Comparison of ENCODE assay signal across 10 mouse cellular contexts in the genomic region with DNA sequence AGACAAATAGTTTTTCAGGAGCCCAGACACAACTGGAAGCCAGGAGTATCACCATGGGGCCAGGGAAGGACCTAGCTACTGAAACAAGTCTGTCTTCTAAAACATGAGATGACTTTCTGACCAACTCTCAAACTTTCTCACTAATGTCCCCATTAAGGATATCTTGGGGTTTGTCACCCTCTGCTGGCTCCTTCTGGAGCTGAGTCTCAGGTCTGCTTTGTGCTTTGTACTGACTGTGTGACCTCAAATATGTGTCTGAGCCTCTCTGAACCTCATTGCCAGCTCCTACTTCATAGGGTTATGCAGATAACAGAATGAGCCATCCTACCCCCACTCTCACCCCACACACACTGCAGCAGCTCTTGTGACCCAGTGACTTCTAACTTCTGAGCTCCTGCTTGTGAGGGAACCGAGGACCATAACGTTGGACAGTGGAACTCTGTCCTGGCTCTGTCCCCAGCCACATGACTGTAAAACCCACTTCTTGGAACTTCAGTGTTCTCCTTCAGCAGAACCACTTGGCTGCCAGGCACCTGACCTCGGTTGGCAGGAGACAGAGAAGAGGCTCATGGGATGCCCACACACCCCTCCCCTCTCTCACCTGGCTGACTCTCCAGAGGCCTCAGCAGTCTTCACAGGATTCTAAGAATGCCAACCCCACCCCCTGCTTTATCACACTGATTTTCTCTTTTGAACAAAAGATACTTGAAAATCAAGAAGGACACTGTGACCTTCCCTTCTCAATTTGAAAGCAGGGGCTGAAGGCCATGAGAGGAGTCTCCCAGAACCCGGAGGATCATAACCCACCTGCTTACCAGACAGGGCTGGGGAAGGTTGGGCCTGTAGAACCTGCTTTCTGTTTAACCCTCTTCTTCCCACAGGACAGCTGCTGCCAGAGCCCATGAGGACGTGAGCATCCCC. TPM values are rescaled to one million over a fixed set of nuclear protein-coding genes. Genes with fewer than 3 reads are reported as not detected.
DNase-seq lines count a peak whose midpoint lies in the region; ATAC-seq lines count a peak whose summit lies in the region.
"Had no signal": no experiment of that assay in that cellular context is flagged by ENCODE, and none has a peak within 500 bp of the region (broad histone marks: within the 10 kb centered on the region; RNA-seq: fewer than 3 reads in every experiment).

No protein-coding gene starts in this region.

- H3K27ac ChIP-seq in forebrain, embryonic 14.5 days (ENCODE audit: low read depth, low read length) = no peak overlapping the region
- H3K27ac ChIP-seq in forebrain, embryonic 16.5 days (ENCODE audit: low read length) = no peak overlapping the region
- H3K27ac ChIP-seq: neural tube, embryonic 12.5 days had no signal

- DNase-seq in forebrain, embryonic 14.5 days (ENCODE audit: low spot score) = peak; percentile 19
- DNase-seq in thymus, postnatal 0 days (ENCODE audit: low spot score) = peak; percentile 63
- DNase-seq in thymus, postnatal 10 days (ENCODE audit: low spot score in 2 of 2) = no peak
- DNase-seq in heart, postnatal 10 days = peak; percentile 54 to 67
- peak; percentile 83 for DNase-seq in lung, postnatal 25 days (ENCODE audit: low spot score)
- no peak for DNase-seq in embryo, embryonic 11 days
- no peak for DNase-seq in spleen, postnatal 14 days (ENCODE audit: low spot score in 2 of 2)

- intact Hi-C loops in heart, postnatal 10 days (cut with DNase I) = loop anchor here (1.0 kb wide), 1 partner anchor 100 kb away; no protein-coding TSS in a partner anchor

- H3K4me1 ChIP-seq in forebrain, embryonic 14.5 days (ENCODE audit: control insufficient read depth, insufficient read depth, low read length) = peaks cover 6% of the 10 kb centered on the region
- H3K4me1 ChIP-seq in forebrain, embryonic 16.5 days (replicated peaks; ENCODE audit: control insufficient read depth, insufficient read depth, low read length) = peaks cover 22% of the 10 kb centered on the region

- WGBS in forebrain, embryonic 14.5 days = 51% methylated on average over 5 of the region's 5 CpGs
- WGBS in forebrain, embryonic 16.5 days = 52% methylated on average over 5 of the region's 5 CpGs

- no peaks in the 10 kb centered on the region for H3K36me3 ChIP-seq in forebrain, embryonic 14.5 days (ENCODE audit: control insufficient read depth, insufficient read depth, low read length)
- H3K36me3 ChIP-seq in forebrain, embryonic 16.5 days (ENCODE audit: control insufficient read depth, insufficient read depth) = no peaks in the 10 kb centered on the region
- H3K36me3 ChIP-seq: neural tube, embryonic 12.5 days had no signal

- no peak overlapping the region for H3K9ac ChIP-seq in forebrain, embryonic 14.5 days (ENCODE audit: low read length)
- no peak overlapping the region for H3K9ac ChIP-seq in forebrain, embryonic 16.5 days (replicated peaks; ENCODE audit: low read depth, low read length)
- H3K9ac ChIP-seq: neural tube, embryonic 12.5 days had no signal

- no peaks in the 10 kb centered on the region for H3K27me3 ChIP-seq in forebrain, embryonic 14.5 days (replicated peaks; ENCODE audit: control insufficient read depth, insufficient read depth, low read length)
- H3K27me3 ChIP-seq in forebrain, embryonic 16.5 days (replicated peaks; ENCODE audit: control insufficient read depth, insufficient read depth, low read length) = no peaks in the 10 kb centered on the region
- H3K27me3 ChIP-seq: neural tube, embryonic 12.5 days had no signal

- H3K4me2 ChIP-seq in forebrain, embryonic 14.5 days (ENCODE audit: low read length) = no peak overlapping the region
- no peak overlapping the region for H3K4me2 ChIP-seq in forebrain, embryonic 16.5 days (ENCODE audit: low read length)
- H3K4me2 ChIP-seq: neural tube, embryonic 12.5 days had no signal

- no peak overlapping the region for H3K4me3 ChIP-seq in forebrain, embryonic 14.5 days (ENCODE audit: low read depth, low read length)
- H3K4me3 ChIP-seq in forebrain, embryonic 16.5 days (replicated peaks; ENCODE audit: low read length) = no peak overlapping the region
- H3K4me3 ChIP-seq: neural tube, embryonic 12.5 days had no signal

- peaks cover 3% of the 10 kb centered on the region; the same call in 1 of the 2 replicates for H3K9me3 ChIP-seq in forebrain, embryonic 14.5 days (replicated peaks; ENCODE audit: control insufficient read depth, low read length)
- H3K9me3 ChIP-seq in forebrain, embryonic 16.5 days (ENCODE audit: control insufficient read depth, low read length) = peaks cover 9% of the 10 kb centered on the region

- no peak for ATAC-seq in forebrain, embryonic 14.5 days
- ATAC-seq in forebrain, embryonic 16.5 days = no peak

RNA-seq across cellular contexts. Expression of a gene that starts 3.2 kb away (rescaled TPM):
- 0.64 and 0.91 TPM in 2 replicates for polyA plus RNA-seq in forebrain, embryonic 14.5 days (2014; fragmentation: Nextera tagmentation; extraction: Ambion mirVana)
- 1.1 and 1.8 TPM in 2 replicates for polyA plus RNA-seq in forebrain, embryonic 16.5 days (2015; fragmentation: Nextera tagmentation; extraction: Ambion mirVana)
- polyA plus RNA-seq in thymus, postnatal 0 days (2015; fragmentation: Nextera tagmentation; extraction: Ambion mirVana) = 0.03 and 0.05 TPM in 2 replicates
- total RNA-seq in heart, postnatal 10 days (2021) = under 1 TPM in 1 of 2 experiments, not detected in 1; 0.20 TPM
- polyA plus RNA-seq: heart, embryonic 16.5 days had no signal

RNA-seq across cellular contexts. Expression of a gene that starts 16.5 kb away (rescaled TPM):
- 7.8 and 8.6 TPM in 2 replicates for polyA plus RNA-seq in forebrain, embryonic 14.5 days (2014; fragmentation: Nextera tagmentation; extraction: Ambion mirVana)
- 5.6 and 6.4 TPM in 2 replicates for polyA plus RNA-seq in forebrain, embryonic 16.5 days (2015; fragmentation: Nextera tagmentation; extraction: Ambion mirVana)
- 6.5 and 9.1 TPM in 2 replicates for polyA plus RNA-seq in thymus, postnatal 0 days (2015; fragmentation: Nextera tagmentation; extraction: Ambion mirVana)
- total RNA-seq in heart, postnatal 10 days (2021) = 10 to 100 TPM; 89.5 to 98.7 TPM

RNA-seq across cellular contexts. Expression of a gene that starts 24.9 kb away (rescaled TPM):
- polyA plus RNA-seq in forebrain, embryonic 14.5 days (2014; fragmentation: Nextera tagmentation; extraction: Ambion mirVana) = 3.5 and 5.9 TPM in 2 replicates
- 3.6 and 5.1 TPM in 2 replicates for polyA plus RNA-seq in forebrain, embryonic 16.5 days (2015; fragmentation: Nextera tagmentation; extraction: Ambion mirVana)
- polyA plus RNA-seq in thymus, postnatal 0 days (2015; fragmentation: Nextera tagmentation; extraction: Ambion mirVana) = 662 and 779 TPM in 2 replicates
- total RNA-seq in heart, postnatal 10 days (2021) = 1 to 10 TPM; 4.6 to 4.7 TPM

RNA-seq across cellular contexts. Expression of a gene that starts 49.2 kb away (rescaled TPM):
- 2.4 and 2.7 TPM in 2 replicates for polyA plus RNA-seq in forebrain, embryonic 14.5 days (2014; fragmentation: Nextera tagmentation; extraction: Ambion mirVana)
- 4.5 and 5.5 TPM in 2 replicates for polyA plus RNA-seq in forebrain, embryonic 16.5 days (2015; fragmentation: Nextera tagmentation; extraction: Ambion mirVana)
- polyA plus RNA-seq in thymus, postnatal 0 days (2015; fragmentation: Nextera tagmentation; extraction: Ambion mirVana) = 23.0 and 23.7 TPM in 2 replicates
- 1 to 10 TPM; 4.8 to 6.9 TPM for total RNA-seq in heart, postnatal 10 days (2021)

RNA-seq across cellular contexts. Expression of a gene that starts 52.6 kb away (rescaled TPM):
- polyA plus RNA-seq in forebrain, embryonic 14.5 days (2014; fragmentation: Nextera tagmentation; extraction: Ambion mirVana) = 0.05 TPM in 1 of 2 replicates, not detected in the other
- polyA plus RNA-seq in forebrain, embryonic 16.5 days (2015; fragmentation: Nextera tagmentation; extraction: Ambion mirVana) = not detected in 2 replicates
- polyA plus RNA-seq in thymus, postnatal 0 days (2015; fragmentation: Nextera tagmentation; extraction: Ambion mirVana) = 10.3 and 12.2 TPM in 2 replicates
- total RNA-seq in heart, postnatal 10 days (2021) = under 1 TPM; 0.20 to 0.26 TPM
- polyA plus RNA-seq: neural tube, embryonic 12.5 days had no signal

Comparison
In these comparisons a context has a peak if more than half of its experiments do, and no peak if none do; other contexts are left out.
1. DNase-seq: peak in forebrain, embryonic 14.5 days (single experiment), thymus, postnatal 0 days (single experiment), heart, postnatal 10 days (2 of 2) and lung, postnatal 25 days (single experiment); none in thymus, postnatal 10 days (0 of 2), embryo, embryonic 11 days (single experiment) and spleen, postnatal 14 days (0 of 2).
2. RNA of a gene that starts 24.9 kb away (polyA plus RNA-seq): 662 to 779 TPM in thymus, postnatal 0 days; 3.5 to 5.9 TPM in forebrain, embryonic 14.5 days and 3.6 to 5.1 TPM in forebrain, embryonic 16.5 days; every median in the first group is over 10 times any median in the second.